Mouse (Mus musculus): Measurements from ENCODE around the gene Gm9918.

Gm9918 gene

GRCm38 (mm10) chr15:102279092-102279782 is 8.9 kb downstream of the Gm9918 start, which contains the start of gene Mfsd5:
TSS of gene Mfsd5 (plus strand) at chr15:102279454.
- peak; percentile 87 for DNase-seq

- peak; percentile 27 for DNase-seq
These were observed 9.6 kb downstream of the Gm9918 start for GRCm38 (mm10) chr15:102279783-102280520.

GRCm38 (mm10) chr15:102280623-102281022 is 10.3 kb downstream of the Gm9918 start:
- DNase-seq: peak; percentile 18

- DNase-seq: no peak
These were observed 12.3 kb downstream of the Gm9918 start for GRCm38 (mm10) chr15:102282463-102283292.

GRCm38 (mm10) chr15:102283648-102284047 is 13.3 kb downstream of the Gm9918 start:
- DNase-seq: no peak

- peak; percentile 20 for DNase-seq
These were observed 17.0 kb downstream of the Gm9918 start for GRCm38 (mm10) chr15:102287395-102287794.

- peak; percentile 91 for DNase-seq
These were observed 25.4 kb downstream of the Gm9918 start, which contains the start of gene Espl1 for GRCm38 (mm10) chr15:102295633-102296367. TSS of gene Espl1 (plus strand) at chr15:102296266.

- no peak for DNase-seq
These were observed 26.1 kb downstream of the Gm9918 start for GRCm38 (mm10) chr15:102296368-102297006.

- no peak for DNase-seq
These were observed 32.2 kb downstream of the Gm9918 start for GRCm38 (mm10) chr15:102302542-102302941.

GRCm38 (mm10) chr15:102308717-102309116 is 38.4 kb downstream of the Gm9918 start:
- no peak for DNase-seq

GRCm38 (mm10) chr15:102310074-102310845 is 39.9 kb downstream of the Gm9918 start:
- no peak for DNase-seq

- no peak for DNase-seq
These were observed 41.1 kb downstream of the Gm9918 start for GRCm38 (mm10) chr15:102311489-102311888.

GRCm38 (mm10) chr15:102315292-102315691 is 44.9 kb downstream of the Gm9918 start:
- no peak for DNase-seq

GRCm38 (mm10) chr15:102316263-102316662 is 45.9 kb downstream of the Gm9918 start:
- DNase-seq: peak; percentile 51
